Mouse (Mus musculus) small intestine, adult 2 months (tissue): ENCODE data around the gene Smyd2.

Experiments
- CTCF ChIP-seq: fragments of 200-500 bp; IDR thresholded peaks from 2 replicates; pipeline ENCODE4 v1.5.1; 2012; ENCODE audit warnings: low read depth, mild to moderate bottlenecking, control low read depth, inconsistent platforms, low read length, moderate library complexity, mixed read lengths; ENCODE audit not compliant: insufficient replicate concordance, insufficient read length; ENCODE audit errors: extremely low read depth
- POLR2A ChIP-seq: fragments of 200-500 bp; IDR thresholded peaks from 2 replicates; pipeline ENCODE4 v1.6.1; 2012; ENCODE audit warnings: low read depth, mild to moderate bottlenecking, control low read depth, inconsistent platforms, low read length, moderate library complexity

GRCm38 (mm10) chr1:189894191-189894590, 28.0 kb downstream of the Smyd2 start:
- TF ChIP-seq POLR2A: no peak
- no peak for TF ChIP-seq CTCF
